Mouse (Mus musculus) liver, adult 2 months (tissue): ENCODE measurements at regions not wholly inside any gene's neighbourhood (a gene's known extent, or its start where the extent isn't known, plus 50 kb on each side); places are given as distances from the start of the nearest gene placed in this dataset.

ENCODE experiments used
- CTCF ChIP-seq: fragments of 200-500 bp; IDR thresholded peaks from 2 replicates; pipeline ENCODE4 v1.5.1; 2011; ENCODE audit warnings: low read depth, low read length, control low read depth
- POLR2A ChIP-seq: fragments of 200-500 bp; IDR thresholded peaks from 2 replicates; pipeline ENCODE4 v1.6.1; 2011; ENCODE audit warnings: low read length, control low read depth; ENCODE audit not compliant: insufficient read depth; ENCODE audit errors: extremely low read depth

- no peak for TF ChIP-seq CTCF
- no peak for TF ChIP-seq POLR2A
Measured at GRCm38 (mm10) chr1:165046637-165047036, 111.3 kb upstream of the Xcl1 start.
